Mouse (Mus musculus) urinary bladder, postnatal 4 days (tissue): ENCODE measurements around the gene Grin2d.

Source experiments
- DNase-seq, 2 experiments: peaks; one replicate each; pipeline ENCODE4 v3.0.0; 2021 to 2022; ENCODE audit warnings: low spot score in 2 of 2

Gene Grin2d

DNA sequence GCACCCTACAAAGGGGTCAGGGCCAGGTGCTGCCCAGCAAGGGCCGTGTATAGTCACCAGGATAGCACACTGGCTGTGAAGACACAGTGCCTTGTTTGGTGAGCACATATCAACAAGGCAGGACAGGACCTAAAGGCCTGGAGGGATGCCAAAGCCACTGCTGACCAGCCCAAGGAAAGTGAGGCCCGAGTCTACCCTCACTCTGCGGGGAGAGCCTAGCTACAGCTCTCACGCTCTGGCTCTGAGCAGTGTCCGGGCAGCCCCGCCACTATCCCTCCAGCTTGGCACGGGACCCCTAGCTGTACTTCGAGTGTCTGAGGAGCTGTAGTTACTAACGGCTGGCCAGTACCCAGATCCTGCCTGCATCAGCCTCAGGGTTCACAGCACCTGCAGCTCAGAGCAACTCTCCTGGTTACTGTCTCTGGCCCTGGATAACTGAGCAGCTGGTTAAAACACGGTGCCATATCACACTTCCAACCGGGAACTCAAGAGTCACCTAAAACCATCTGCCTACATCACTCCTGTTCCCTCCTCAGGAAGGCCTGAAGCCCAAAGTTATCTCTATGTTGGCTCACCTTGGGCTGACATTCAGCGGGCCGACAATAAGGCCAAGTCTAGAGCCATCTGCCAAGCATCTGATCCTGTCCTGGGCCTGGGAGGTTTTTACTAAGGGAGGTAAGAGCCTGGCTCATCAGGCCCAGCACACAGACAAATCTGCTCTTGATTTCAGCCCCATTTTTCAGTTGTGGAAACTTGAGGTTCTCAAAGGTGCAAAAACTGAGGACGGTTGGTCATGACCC lies 68.7 kb downstream of the Grin2d start:
- no peak for DNase-seq

DNA sequence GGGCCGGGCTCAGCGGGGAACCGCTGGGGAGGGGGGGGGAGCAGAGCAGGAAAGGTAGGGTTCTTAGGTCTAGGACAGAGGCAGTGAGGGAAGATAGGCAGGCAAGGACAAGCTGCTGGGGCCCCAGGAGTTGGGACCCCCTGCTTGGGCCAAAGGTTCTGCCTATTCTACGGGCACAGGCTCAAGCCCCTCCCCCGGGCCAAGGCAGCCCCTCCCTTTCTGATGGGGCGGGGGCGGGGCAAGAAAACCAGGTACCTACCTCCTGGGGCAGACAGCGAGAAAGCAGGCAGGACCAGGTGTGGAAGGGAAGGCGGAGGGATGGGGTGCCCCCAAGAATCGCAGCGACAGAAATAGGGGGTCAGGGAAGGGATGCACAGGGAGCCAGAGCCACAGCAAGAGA lies 69.7 kb downstream of the Grin2d start:
- no peak for DNase-seq

GRCm38 (mm10) chr7:45805941-45806340 lies 72.2 kb downstream of the Grin2d start:
- no peak for DNase-seq

DNA sequence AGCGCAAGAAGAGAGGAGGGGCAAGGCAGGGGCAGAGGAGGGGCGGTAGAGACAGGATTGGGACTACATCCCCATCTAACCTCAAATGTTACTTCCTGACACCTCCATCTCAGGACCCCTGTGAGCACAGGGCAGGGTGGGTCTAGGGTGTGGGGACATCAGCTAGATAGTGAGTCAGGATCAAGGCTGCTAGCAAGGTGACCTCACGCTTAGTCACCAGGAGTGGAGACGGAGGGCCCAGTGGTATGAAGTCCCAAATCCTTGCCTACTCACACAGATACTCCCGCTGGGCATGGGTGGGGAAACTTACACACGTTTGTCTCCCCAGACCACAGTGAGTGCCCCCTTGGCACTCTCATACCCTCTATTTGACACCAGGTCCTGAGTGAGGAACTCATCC lies 75.6 kb downstream of the Grin2d start:
- DNase-seq, result no peak

GRCm38 (mm10) chr7:45801348-45801747 lies 76.8 kb downstream of the Grin2d start:
- peak; percentile 82 to 93 for DNase-seq

- DNase-seq, result no peak
These were observed 77.5 kb downstream of the Grin2d start for GRCm38 (mm10) chr7:45800546-45801204.

DNA sequence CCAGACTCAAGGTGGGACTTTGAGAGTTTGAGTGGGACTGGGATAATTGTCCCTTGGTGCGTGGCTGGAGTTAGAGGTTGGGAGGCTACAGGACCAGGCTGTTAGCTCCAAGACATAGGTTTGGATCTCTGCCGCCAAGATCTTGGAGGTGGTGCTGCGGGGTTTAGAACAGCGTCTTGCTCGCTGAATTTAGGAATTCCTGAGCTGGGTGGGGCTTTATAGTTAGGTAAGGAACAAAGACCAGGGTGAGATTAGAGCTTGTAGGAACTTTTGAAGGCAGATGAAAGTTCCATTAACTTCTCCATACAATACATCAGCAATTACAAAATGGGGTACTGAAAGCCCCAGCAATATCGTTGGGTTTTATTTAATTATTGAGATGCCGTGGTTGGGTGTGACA lies 78.2 kb downstream of the Grin2d start:
- DNase-seq, result no peak

DNA sequence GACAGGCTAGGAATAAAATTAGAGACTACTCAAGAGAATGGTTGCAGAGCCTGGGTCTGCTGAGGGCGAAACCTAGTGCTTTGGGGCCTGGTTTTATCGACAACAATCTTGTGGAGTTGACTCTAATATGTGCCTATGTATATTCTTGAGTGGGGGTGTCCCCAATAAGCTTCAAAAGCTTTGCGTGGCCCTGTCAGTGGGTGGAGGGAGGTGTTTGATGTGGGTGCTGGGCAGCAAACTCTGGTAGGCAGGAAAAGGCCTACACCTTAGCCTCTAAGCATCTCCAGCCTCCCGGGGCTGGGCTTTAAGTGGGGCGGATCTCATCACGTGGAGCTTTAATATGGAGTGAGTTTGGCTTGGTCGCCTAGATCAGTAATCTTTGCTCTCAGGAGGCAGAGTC lies 79.2 kb downstream of the Grin2d start:
- no peak for DNase-seq

GRCm38 (mm10) chr7:45798511-45798836 lies 79.7 kb downstream of the Grin2d start:
- DNase-seq, result no peak

DNA sequence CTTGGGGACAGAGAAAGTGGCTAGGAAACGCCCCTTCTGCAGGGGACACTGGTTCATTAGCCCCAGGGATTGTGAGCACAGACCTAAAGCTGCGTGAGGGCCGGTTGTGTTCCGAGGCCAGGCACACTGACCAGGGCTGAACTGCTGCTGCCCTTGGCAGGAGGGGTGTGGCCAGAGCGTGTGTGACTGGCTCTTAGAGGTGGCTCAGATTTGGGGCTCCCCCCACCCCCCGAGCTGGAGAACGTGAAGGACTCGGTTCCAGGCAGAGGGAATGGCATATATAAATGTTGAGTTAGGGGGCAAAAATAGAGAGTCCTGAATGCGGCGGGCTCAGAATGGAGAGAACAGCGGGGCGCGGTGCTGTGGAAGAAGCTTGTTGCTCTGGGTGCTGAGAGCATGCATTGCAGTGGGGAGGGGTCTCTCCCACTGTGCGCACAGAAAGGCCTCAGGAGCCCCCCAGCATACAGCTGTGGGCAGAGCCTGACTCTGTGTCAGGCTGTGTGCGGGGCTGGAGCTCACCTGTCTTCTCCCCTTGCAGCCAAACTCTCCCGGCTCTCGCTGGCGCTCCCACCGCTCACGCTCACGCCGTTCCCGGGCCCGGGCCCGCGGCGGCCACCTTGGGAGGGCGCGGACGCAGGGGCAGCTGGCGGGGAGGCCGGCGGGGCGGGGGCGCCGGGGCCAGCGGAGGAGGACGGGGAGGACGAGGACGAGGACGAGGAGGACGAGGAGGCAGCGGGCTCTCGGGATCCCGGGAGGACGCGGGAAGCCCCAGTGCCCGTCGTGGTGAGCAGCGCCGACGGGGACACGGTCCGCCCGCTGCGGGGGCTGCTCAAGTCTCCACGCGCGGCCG lies 80.3 kb downstream of the Grin2d start:
- DNase-seq, result no peak

GRCm38 (mm10) chr7:45796950-45797349 lies 81.2 kb downstream of the Grin2d start:
- DNase-seq, result no peak

- no peak for DNase-seq
These were observed 83.2 kb downstream of the Grin2d start for GRCm38 (mm10) chr7:45794971-45795370.

DNA sequence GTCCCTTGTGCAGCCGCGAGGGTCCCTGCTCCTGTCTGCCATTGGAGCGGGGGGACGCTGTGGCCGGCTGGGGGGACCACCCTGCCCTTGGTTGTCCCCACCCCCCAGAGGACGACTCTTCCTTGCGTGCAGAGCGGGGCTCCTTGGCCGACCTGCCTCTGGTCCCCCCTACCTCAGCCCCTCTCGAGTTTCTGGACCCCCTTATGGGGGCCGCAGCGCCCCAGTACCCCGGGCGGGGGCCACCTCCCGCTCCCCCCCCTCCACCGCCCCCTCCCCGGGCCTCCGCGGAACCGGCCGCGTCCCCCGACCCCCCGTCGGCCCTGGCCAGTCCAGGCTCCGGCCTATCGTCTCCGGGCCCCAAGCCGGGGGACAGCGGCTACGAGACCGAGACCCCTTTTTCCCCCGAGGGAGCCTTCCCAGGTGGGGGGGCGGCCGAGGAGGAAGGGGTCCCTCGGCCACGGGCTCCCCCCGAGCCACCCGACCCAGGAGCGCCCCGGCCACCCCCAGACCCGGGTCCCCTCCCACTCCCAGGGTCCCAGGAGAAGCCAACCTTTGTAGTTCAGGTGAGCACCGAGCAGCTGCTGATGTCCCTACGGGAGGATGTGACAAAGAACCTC lies 84.1 kb downstream of the Grin2d start:
- DNase-seq, result no peak

GRCm38 (mm10) chr7:45793240-45793639 lies 84.9 kb downstream of the Grin2d start:
- no peak for DNase-seq

DNA sequence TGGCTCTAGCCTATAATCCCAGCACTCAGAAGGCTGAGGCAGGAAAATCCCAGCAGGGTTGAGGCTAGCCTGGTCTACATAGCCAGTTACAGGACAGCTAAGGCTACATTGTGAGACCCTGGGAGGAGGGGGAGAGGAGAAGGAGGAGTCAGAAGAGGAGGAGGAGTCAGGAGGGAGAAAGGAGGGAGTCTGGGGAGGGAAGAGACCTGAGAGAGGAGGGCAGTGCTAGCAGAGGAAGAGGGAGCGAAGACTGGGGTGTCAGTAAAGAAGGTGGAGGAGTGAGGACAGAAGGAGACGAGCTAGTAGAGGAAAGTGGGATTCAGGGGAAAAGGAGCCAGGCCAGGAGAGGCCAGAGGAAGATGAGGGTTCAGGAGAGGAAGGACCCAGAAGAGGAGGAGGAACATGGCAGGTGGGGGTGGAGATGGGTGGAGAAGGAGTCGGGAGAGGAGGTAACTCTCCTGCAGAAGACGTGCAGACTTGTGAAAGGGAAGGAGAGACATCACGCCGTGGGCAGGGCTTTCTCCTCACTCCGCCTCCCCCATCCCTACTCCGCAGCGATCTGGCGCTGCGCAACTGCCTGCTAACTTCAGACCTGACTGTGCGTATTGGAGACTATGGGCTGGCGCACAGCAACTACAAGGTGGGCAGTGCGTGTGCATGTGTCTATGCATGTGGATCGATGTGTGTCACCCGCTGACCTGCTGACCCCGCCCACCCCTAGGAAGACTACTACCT lies 86.3 kb downstream of the Grin2d start:
- DNase-seq, result no peak

DNA sequence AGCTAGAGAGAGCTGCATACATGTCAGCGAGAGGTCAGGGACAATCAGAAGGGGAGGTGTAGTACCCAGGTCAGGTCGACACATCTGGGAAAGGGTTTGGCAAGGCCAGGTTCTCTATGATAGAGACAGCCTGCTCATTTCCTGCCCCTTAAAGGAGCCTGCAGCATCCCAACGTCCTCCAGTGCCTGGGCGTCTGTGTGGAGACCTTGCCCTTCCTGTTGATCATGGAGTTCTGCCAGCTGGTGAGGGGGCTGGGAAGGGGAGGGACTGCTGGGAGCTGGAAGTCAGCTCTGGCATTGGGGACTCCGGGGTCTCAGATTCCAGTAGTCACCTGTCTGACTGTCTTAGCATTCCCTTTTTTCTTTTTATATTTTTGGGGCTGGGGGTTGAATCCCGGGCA lies 87.5 kb downstream of the Grin2d start:
- no peak for DNase-seq

- no peak for DNase-seq
These were observed 90.5 kb downstream of the Grin2d start for GRCm38 (mm10) chr7:45787642-45788041.

GRCm38 (mm10) chr7:45786661-45787413 lies 91.3 kb downstream of the Grin2d start:
- no peak for DNase-seq

DNA sequence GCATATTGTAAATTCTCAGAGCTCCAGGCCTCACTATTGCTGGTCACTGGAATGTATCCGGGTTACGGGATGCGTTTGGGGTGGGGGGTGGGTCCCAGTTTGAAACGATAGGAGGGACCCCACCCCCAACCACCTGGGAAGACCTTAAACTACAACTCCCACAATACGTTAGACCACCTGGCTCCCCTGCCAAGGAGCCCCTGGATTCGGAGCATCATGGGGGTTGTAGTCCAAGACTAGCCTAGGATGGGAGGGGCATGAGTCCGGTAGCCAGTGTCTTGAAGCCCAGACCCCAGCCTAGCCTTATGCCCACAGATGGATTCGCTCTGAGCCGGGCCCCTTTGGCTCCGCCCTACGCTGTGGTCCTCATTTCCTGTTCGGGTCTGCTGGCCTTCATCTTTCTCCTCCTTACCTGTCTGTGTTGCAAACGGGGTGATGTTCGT lies 92.0 kb downstream of the Grin2d start:
- DNase-seq, result no peak

GRCm38 (mm10) chr7:45785388-45786135 lies 92.6 kb downstream of the Grin2d start:
- no peak for DNase-seq
